Mouse (Mus musculus) gastrocnemius, postnatal 25 days (tissue): ENCODE data around the gene Bcar3. TPM values are rescaled to one million over a fixed set of nuclear protein-coding genes. Genes with fewer than 3 reads are reported as not detected.

Experiments
- DNase-seq: peaks from one replicate; pipeline ENCODE4 v3.0.0; 2022
- microRNA-seq, 2 experiments: library from miRNA; unstranded; fragments of <30 nt; microRNA quantifications; one replicate each; pipeline ENCODE4 v1.2.0; 2021; ENCODE audit warnings: borderline replicate concordance in 2 of 2
- total RNA-seq, 2 experiments: library from RNA; stranded (reverse); gene quantifications; 1 replicate in 1 of 2; 2 replicates in 1 of 2; pipeline ENCODE4 v1.2.3; 2021

Gene Bcar3
- total RNA-seq, 2 experiments from 2014 or later: 3.4 to 4.4 TPM

- no peak for DNase-seq
Observed at GRCm38 (mm10) chr3:122573426-122574286, 279.7 kb downstream of the Bcar3 start.

- DNase-seq: no peak
Observed at GRCm38 (mm10) chr3:122574921-122575320, 281.0 kb downstream of the Bcar3 start.

GRCm38 (mm10) chr3:122577360-122577759 is 283.4 kb downstream of the Bcar3 start:
- no peak for DNase-seq

Small RNAs within 50 kb of the gene (microRNA-seq; reads per million reads assigned to microRNA genes)
- 2.4 to 10.3 reads per million in 2 experiments for gene Mir760
- 0 reads per million in 2 experiments for gene Mir7657

Other genes starting within 250 kb of the Bcar3 start
- gene Abca4, start 249.7 kb upstream of the Bcar3 start, total RNA-seq: 1 to 10 TPM in 1 of 2 experiments, under 1 TPM in 1; 0.64 to 1.1 TPM
- 10 to 100 TPM; 21.3 to 21.7 TPM for gene Gclm, start 48.6 kb upstream of the Bcar3 start, total RNA-seq
- gene Dnttip2, start 19.7 kb upstream of the Bcar3 start, total RNA-seq: 10 to 100 TPM; 17.4 to 21.9 TPM